Mouse (Mus musculus) neural tube, embryonic 11.5 days (tissue): ENCODE data around the gene Rhebl1. TPM values are rescaled to one million over a fixed set of nuclear protein-coding genes. Genes with fewer than 3 reads are reported as not detected.
A peak's percentile ranks its signal among the peaks of the same experiment; 100 is the strongest.
"Not testable (repeated sequence)": the region's sequence is repeated elsewhere in the genome, so short reads cannot be mapped to it uniquely, and the experiment has no call there.

ENCODE experiments used
- ATAC-seq: fragments of 200-750 bp; cut with Nextera tagmentation; 2 replicates; pipeline ENCODE4 v1.8.0; 2017; ENCODE audit warnings: moderate number of reproducible peaks, mild to moderate bottlenecking, moderate TSS enrichment, moderate library complexity; ENCODE audit not compliant: insufficient read depth, low FRiP score, low TSS enrichment
- DNase-seq: peaks from one replicate; pipeline ENCODE4 v3.0.0-alpha.2; 2015; ENCODE audit warnings: low spot score
- H3K27ac ChIP-seq: fragments of 300-500 bp; sonication (generic); 2 replicates; pipeline ENCODE4 v1.5.1; 2014; ENCODE audit warnings: low read depth, mild to moderate bottlenecking, low read length
- H3K27me3 ChIP-seq: fragments of 300-500 bp; sonication (generic); 2 replicates; pipeline ENCODE4 v1.6.1; 2014; ENCODE audit warnings: mild to moderate bottlenecking, low read length, mixed read lengths; ENCODE audit not compliant: control insufficient read depth, insufficient read depth
- H3K36me3 ChIP-seq: fragments of 300-500 bp; sonication (generic); 2 replicates; pipeline ENCODE4 v1.6.1; 2014; ENCODE audit warnings: mild to moderate bottlenecking, low read length, moderate library complexity, mixed read lengths; ENCODE audit not compliant: control insufficient read depth, insufficient read depth
- H3K4me1 ChIP-seq: fragments of 300-500 bp; sonication (generic); 2 replicates; pipeline ENCODE4 v1.6.1; 2014; ENCODE audit warnings: low read length, mixed read lengths; ENCODE audit not compliant: control insufficient read depth, insufficient read depth
- H3K4me2 ChIP-seq: fragments of 300-500 bp; sonication (generic); 2 replicates; pipeline ENCODE4 v1.6.1; 2014; ENCODE audit warnings: low read depth, mild to moderate bottlenecking, moderate library complexity
- H3K4me3 ChIP-seq: fragments of 300-500 bp; sonication (generic); 2 replicates; pipeline ENCODE4 v1.5.1; 2014; ENCODE audit warnings: low read depth, low read length
- H3K9ac ChIP-seq: fragments of 300-500 bp; sonication (generic); 2 replicates; pipeline ENCODE4 v1.6.1; 2014; ENCODE audit warnings: mild to moderate bottlenecking, low read length
- H3K9me3 ChIP-seq: fragments of 300-500 bp; sonication (generic); 2 replicates; pipeline ENCODE4 v1.6.1; 2016; ENCODE audit warnings: low read length; ENCODE audit not compliant: control insufficient read depth
- WGBS: fragments of 180-500 bp; shearing (Covaris S2); extraction: QIAGEN DNeasy Blood & Tissue Kit; methylation state at CpG from one replicate; pipeline ENCODE4 v1.1.7; 2014; 5-methylcytosine and 5-hydroxymethylcytosine counted together
- polyA plus RNA-seq: library from polyadenylated mRNA; unstranded; fragments of >200 nt; fragmentation: Nextera tagmentation; extraction: Ambion mirVana; gene quantifications from 2 replicates; pipeline ENCODE4 v1.2.1, GENCODE M21; 2014

Gene Rhebl1
- 18.9 and 19.8 TPM in 2 replicates for polyA plus RNA-seq

- Histone ChIP-seq H3K36me3 (no peaks in the 10 kb centered on the region), H3K27ac (no peak within 1 kb of the TSS)
- WGBS, result under 1% methylated on average over 68 of the region's 77 CpGs
Measured at GRCm38 (mm10) chr15:98893940-98894745, at the start of gene Rhebl1. Gene Rhebl1, minus strand, starts transcription at chr15:98894540.

GRCm38 (mm10) chr15:98943133-98943532 is 48.8 kb upstream of the Rhebl1 start:
- H3K27me3 ChIP-seq, result no peaks in the 10 kb centered on the region
- no peak overlapping the region for H3K4me2 ChIP-seq
- ATAC-seq (no peak), DNase-seq (no peak)
- WGBS, result 76% methylated on average over 4 of the region's 4 CpGs
- H3K9me3 ChIP-seq, result no peaks in the 10 kb centered on the region
- H3K4me3 ChIP-seq, result no peak overlapping the region
- no peaks in the 10 kb centered on the region for H3K4me1 ChIP-seq
- H3K27ac ChIP-seq, result no peak overlapping the region
- H3K9ac ChIP-seq, result no peak overlapping the region
- H3K36me3 ChIP-seq, result no peaks in the 10 kb centered on the region

More at GRCm38 (mm10) chr15:98893940-98894745, at the start of gene Rhebl1:
- ATAC-seq (no peak), DNase-seq (peak; percentile 46)
- Histone ChIP-seq H3K4me1 (peaks cover 19% of the 10 kb centered on the region), H3K9me3 (no peaks in the 10 kb centered on the region), H3K27me3 (peaks cover 77% of the 10 kb centered on the region), H3K4me3 (peak within 1 kb of the TSS; percentile 43), H3K9ac (peak within 1 kb of the TSS; percentile 37), H3K4me2 (peak within 1 kb of the TSS; percentile 79)

- Histone ChIP-seq H3K36me3 (no peaks in the 10 kb centered on the region), H3K4me1 (no peaks in the 10 kb centered on the region), H3K27me3 (no peaks in the 10 kb centered on the region), H3K4me2 (no peak overlapping the region), H3K27ac (no peak overlapping the region), H3K9ac (no peak overlapping the region), H3K9me3 (no peaks in the 10 kb centered on the region), H3K4me3 (no peak overlapping the region)
- DNase-seq, result no peak
- 84% methylated on average over 4 of the region's 4 CpGs for WGBS
- no peak for ATAC-seq
Measured at GRCm38 (mm10) chr15:98942081-98942480, 47.7 kb upstream of the Rhebl1 start.

- ATAC-seq, result no peak
- WGBS, result 79% methylated on average over 2 of the region's 2 CpGs
- H3K4me2 ChIP-seq, result no peak overlapping the region
- no peak overlapping the region for H3K27ac ChIP-seq
- H3K4me3 ChIP-seq, result no peak overlapping the region
- H3K4me1 ChIP-seq, result no peaks in the 10 kb centered on the region
- no peaks in the 10 kb centered on the region for H3K27me3 ChIP-seq
- no peaks in the 10 kb centered on the region for H3K9me3 ChIP-seq
- no peaks in the 10 kb centered on the region for H3K36me3 ChIP-seq
- DNase-seq, result no peak
- H3K9ac ChIP-seq, result no peak overlapping the region
Measured at GRCm38 (mm10) chr15:98941539-98941938, 47.2 kb upstream of the Rhebl1 start.

GRCm38 (mm10) chr15:98940816-98941215 is 46.5 kb upstream of the Rhebl1 start:
- no peak overlapping the region for H3K27ac ChIP-seq
- 76% methylated on average over 10 of the region's 10 CpGs for WGBS
- DNase-seq (no peak), ATAC-seq (no peak)
- no peaks in the 10 kb centered on the region for H3K36me3 ChIP-seq
- H3K27me3 ChIP-seq, result no peaks in the 10 kb centered on the region
- H3K9ac ChIP-seq, result no peak overlapping the region
- H3K4me1 ChIP-seq, result no peaks in the 10 kb centered on the region
- no peak overlapping the region for H3K4me3 ChIP-seq
- no peaks in the 10 kb centered on the region for H3K9me3 ChIP-seq
- no peak overlapping the region for H3K4me2 ChIP-seq

- H3K27me3 ChIP-seq, result no peaks in the 10 kb centered on the region
- H3K27ac ChIP-seq, result peak within 1 kb of the TSS; percentile 96
- peak; percentile 89 for ATAC-seq
- no peaks in the 10 kb centered on the region for H3K9me3 ChIP-seq
- WGBS, result under 1% methylated on average over 57 of the region's 58 CpGs
- peak within 1 kb of the TSS; percentile 74 for H3K4me3 ChIP-seq
- DNase-seq, result peak; percentile 95
- H3K4me2 ChIP-seq, result peak within 1 kb of the TSS; percentile 94
- no peaks in the 10 kb centered on the region for H3K36me3 ChIP-seq
- H3K4me1 ChIP-seq, result peaks cover 9% of the 10 kb centered on the region
- peak within 1 kb of the TSS; percentile 93 for H3K9ac ChIP-seq
Measured at GRCm38 (mm10) chr15:98934217-98934839, 40.0 kb upstream of the Rhebl1 start, which contains the start of gene Tuba1b. Gene Tuba1b, minus strand, starts transcription at chr15:98934565.

- peak overlapping the region; percentile 74 for H3K4me3 ChIP-seq
- H3K4me1 ChIP-seq, result peaks cover 9% of the 10 kb centered on the region
- peak overlapping the region; percentile 94 for H3K4me2 ChIP-seq
- peak; percentile 82 for ATAC-seq
- peak overlapping the region; percentile 93 for H3K9ac ChIP-seq
- DNase-seq, result peak; percentile 99
- H3K27me3 ChIP-seq, result no peaks in the 10 kb centered on the region
- WGBS, result under 1% methylated on average over 35 of the region's 35 CpGs
- H3K27ac ChIP-seq, result peak overlapping the region; percentile 96
- no peaks in the 10 kb centered on the region for H3K36me3 ChIP-seq
- H3K9me3 ChIP-seq, result no peaks in the 10 kb centered on the region
Measured at GRCm38 (mm10) chr15:98933833-98934216, 39.5 kb upstream of the Rhebl1 start.

- H3K4me1 ChIP-seq, H3K27ac ChIP-seq, H3K9me3 ChIP-seq, H3K27me3 ChIP-seq, H3K36me3 ChIP-seq, DNase-seq, ATAC-seq: not testable (repeated sequence)
- H3K4me2 ChIP-seq, result peak overlapping the region; percentile 94
- H3K9ac ChIP-seq, result peak overlapping the region; percentile 93
- 19% methylated on average over 7 of the region's 9 CpGs for WGBS
- H3K4me3 ChIP-seq, result peak overlapping the region; percentile 74
Measured at GRCm38 (mm10) chr15:98933004-98933671, 38.8 kb upstream of the Rhebl1 start.
